Mouse (Mus musculus): ENCODE results near the gene Mbtps1. TPM values are rescaled to one million over a fixed set of nuclear protein-coding genes. Genes with fewer than 3 reads are reported as not detected.

Gene Mbtps1
- polyA plus RNA-seq, 1 experiment from 2014 or later = 64.8 TPM

- no peak for DNase-seq (ENCODE audit: low spot score)
- ATAC-seq (ENCODE audit: low FRiP score) = no peak
Observed at GRCm38 (mm10) chr8:119503191-119503767, 55.3 kb downstream of the Mbtps1 start.

GRCm38 (mm10) chr8:119502111-119502510 lies 56.4 kb downstream of the Mbtps1 start:
- H3K27ac ChIP-seq (ENCODE audit: low read depth, low read length) = no peak overlapping the region
- no peak for DNase-seq (ENCODE audit: low spot score)
- 52% methylated on average over 4 of the region's 4 CpGs for WGBS

More at GRCm38 (mm10) chr8:119503191-119503767, 55.3 kb downstream of the Mbtps1 start:
- WGBS = 40% methylated on average over 10 of the region's 10 CpGs
- H3K36me3 ChIP-seq (ENCODE audit: control insufficient read depth, insufficient read depth, low read length) = 0 out of 2 replicates have a peak, but pooled peaks cover 2% of the 10 kb centered on the region
- no peak overlapping the region for H3K9ac ChIP-seq (ENCODE audit: low read depth, low read length)
- no peak overlapping the region for H3K4me2 ChIP-seq (replicated peaks; ENCODE audit: low read depth, low read length)
- no peak overlapping the region for H3K27ac ChIP-seq (ENCODE audit: low read depth, low read length)
- H3K4me1 ChIP-seq (replicated peaks; ENCODE audit: control insufficient read depth, insufficient read depth, low read length) = no peaks in the 10 kb centered on the region
- H3K4me3 ChIP-seq (ENCODE audit: low read depth, low read length) = no peak overlapping the region
- H3K9me3 ChIP-seq (ENCODE audit: control insufficient read depth, low read length) = no peaks in the 10 kb centered on the region
- no peaks in the 10 kb centered on the region for H3K27me3 ChIP-seq (ENCODE audit: control insufficient read depth, insufficient read depth, low read length)

DNA sequence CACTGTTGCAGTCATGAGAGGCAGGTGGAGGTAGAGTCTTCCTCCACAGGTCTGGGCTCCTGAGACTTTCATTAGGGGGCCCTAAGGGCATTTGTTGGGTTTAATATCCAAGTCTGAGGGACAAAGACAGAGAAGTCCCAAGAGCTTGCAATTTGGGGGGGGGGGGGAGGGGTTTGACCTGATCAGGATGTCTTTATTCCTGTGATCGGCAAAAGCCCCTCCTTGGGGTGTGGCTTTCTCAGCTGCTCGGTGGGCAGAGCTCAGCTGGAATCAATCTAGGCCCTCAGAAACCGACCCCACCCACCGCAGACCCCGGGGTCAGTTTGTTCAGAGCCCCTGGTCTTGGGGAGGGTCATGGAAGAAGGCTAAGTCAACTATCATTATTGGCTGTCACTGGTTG lies 56.9 kb downstream of the Mbtps1 start, which contains the start of gene Slc38a8:
Slc38a8 (minus strand) TSS at position 101 of the 400 bp plus-strand sequence.
- no peak for DNase-seq (ENCODE audit: low spot score)
- H3K9me3 ChIP-seq (ENCODE audit: control insufficient read depth, low read length) = no peaks in the 10 kb centered on the region
- no peak within 1 kb of the TSS for H3K9ac ChIP-seq (ENCODE audit: low read depth, low read length)
- no peak within 1 kb of the TSS for H3K4me3 ChIP-seq (ENCODE audit: low read depth, low read length)
- no peaks in the 10 kb centered on the region for H3K36me3 ChIP-seq (ENCODE audit: control insufficient read depth, insufficient read depth, low read length)
- ATAC-seq (ENCODE audit: low FRiP score) = no peak
- H3K27ac ChIP-seq (ENCODE audit: low read depth, low read length) = no peak within 1 kb of the TSS
- H3K4me2 ChIP-seq (replicated peaks; ENCODE audit: low read depth, low read length) = no peak within 1 kb of the TSS
- no peaks in the 10 kb centered on the region for H3K27me3 ChIP-seq (ENCODE audit: control insufficient read depth, insufficient read depth, low read length)
- H3K4me1 ChIP-seq (replicated peaks; ENCODE audit: control insufficient read depth, insufficient read depth, low read length) = no peaks in the 10 kb centered on the region
- WGBS = 44% methylated on average over 5 of the region's 5 CpGs

More at GRCm38 (mm10) chr8:119502111-119502510, 56.4 kb downstream of the Mbtps1 start:
- Histone ChIP-seq H3K36me3 (ENCODE audit: control insufficient read depth, insufficient read depth, low read length) (no peaks in the 10 kb centered on the region), H3K4me3 (ENCODE audit: low read depth, low read length) (no peak overlapping the region), H3K4me1 (replicated peaks; ENCODE audit: control insufficient read depth, insufficient read depth, low read length) (no peaks in the 10 kb centered on the region), H3K27me3 (ENCODE audit: control insufficient read depth, insufficient read depth, low read length) (no peaks in the 10 kb centered on the region), H3K9me3 (ENCODE audit: control insufficient read depth, low read length) (no peaks in the 10 kb centered on the region), H3K4me2 (replicated peaks; ENCODE audit: low read depth, low read length) (no peak overlapping the region), H3K9ac (ENCODE audit: low read depth, low read length) (no peak overlapping the region)
- ATAC-seq (ENCODE audit: low FRiP score) = no peak

- Histone ChIP-seq H3K9me3 (ENCODE audit: control insufficient read depth, low read length) (no peaks in the 10 kb centered on the region), H3K36me3 (ENCODE audit: control insufficient read depth, insufficient read depth, low read length) (no peaks in the 10 kb centered on the region), H3K27ac (ENCODE audit: low read depth, low read length) (no peak overlapping the region), H3K9ac (ENCODE audit: low read depth, low read length) (no peak overlapping the region), H3K27me3 (ENCODE audit: control insufficient read depth, insufficient read depth, low read length) (no peaks in the 10 kb centered on the region), H3K4me1 (replicated peaks; ENCODE audit: control insufficient read depth, insufficient read depth, low read length) (no peaks in the 10 kb centered on the region), H3K4me3 (ENCODE audit: low read depth, low read length) (no peak overlapping the region), H3K4me2 (replicated peaks; ENCODE audit: low read depth, low read length) (no peak overlapping the region)
- WGBS = 71% methylated on average over 2 of the region's 2 CpGs
- DNase-seq (ENCODE audit: low spot score) = no peak
- no peak for ATAC-seq (ENCODE audit: low FRiP score)
Observed at GRCm38 (mm10) chr8:119499836-119500235, 58.7 kb downstream of the Mbtps1 start.

GRCm38 (mm10) chr8:119496848-119497247 lies 61.7 kb downstream of the Mbtps1 start:
- DNase-seq (ENCODE audit: low spot score) = peak; percentile 41
- no peak overlapping the region for H3K9ac ChIP-seq (ENCODE audit: low read depth, low read length)
- 22% methylated on average over 6 of the region's 6 CpGs for WGBS
- no peaks in the 10 kb centered on the region; the same call in 1 of the 2 replicates for H3K27me3 ChIP-seq (ENCODE audit: control insufficient read depth, insufficient read depth, low read length)
- ATAC-seq (ENCODE audit: low FRiP score) = no peak
- no peak overlapping the region for H3K27ac ChIP-seq (ENCODE audit: low read depth, low read length)
- H3K4me2 ChIP-seq (replicated peaks; ENCODE audit: low read depth, low read length) = no peak overlapping the region
- H3K36me3 ChIP-seq (ENCODE audit: control insufficient read depth, insufficient read depth, low read length) = no peaks in the 10 kb centered on the region
- H3K9me3 ChIP-seq (ENCODE audit: control insufficient read depth, low read length) = no peaks in the 10 kb centered on the region
- no peak overlapping the region for H3K4me3 ChIP-seq (ENCODE audit: low read depth, low read length)
- no peaks in the 10 kb centered on the region; the same call in 1 of the 2 replicates for H3K4me1 ChIP-seq (replicated peaks; ENCODE audit: control insufficient read depth, insufficient read depth, low read length)

- Histone ChIP-seq H3K4me2 (replicated peaks; ENCODE audit: low read depth, low read length) (no peak overlapping the region), H3K36me3 (ENCODE audit: control insufficient read depth, insufficient read depth, low read length) (no peaks in the 10 kb centered on the region), H3K4me3 (ENCODE audit: low read depth, low read length) (no peak overlapping the region), H3K27ac (ENCODE audit: low read depth, low read length) (no peak overlapping the region), H3K27me3 (ENCODE audit: control insufficient read depth, insufficient read depth, low read length) (no peaks in the 10 kb centered on the region), H3K9ac (ENCODE audit: low read depth, low read length) (no peak overlapping the region), H3K9me3 (ENCODE audit: control insufficient read depth, low read length) (no peaks in the 10 kb centered on the region), H3K4me1 (replicated peaks; ENCODE audit: control insufficient read depth, insufficient read depth, low read length) (no peaks in the 10 kb centered on the region; the same call in 1 of the 2 replicates)
- 80% methylated on average over 7 of the region's 7 CpGs for WGBS
- ATAC-seq (ENCODE audit: low FRiP score) = no peak
- DNase-seq (ENCODE audit: low spot score) = no peak
Observed at GRCm38 (mm10) chr8:119487093-119487492, 71.4 kb downstream of the Mbtps1 start.

DNA sequence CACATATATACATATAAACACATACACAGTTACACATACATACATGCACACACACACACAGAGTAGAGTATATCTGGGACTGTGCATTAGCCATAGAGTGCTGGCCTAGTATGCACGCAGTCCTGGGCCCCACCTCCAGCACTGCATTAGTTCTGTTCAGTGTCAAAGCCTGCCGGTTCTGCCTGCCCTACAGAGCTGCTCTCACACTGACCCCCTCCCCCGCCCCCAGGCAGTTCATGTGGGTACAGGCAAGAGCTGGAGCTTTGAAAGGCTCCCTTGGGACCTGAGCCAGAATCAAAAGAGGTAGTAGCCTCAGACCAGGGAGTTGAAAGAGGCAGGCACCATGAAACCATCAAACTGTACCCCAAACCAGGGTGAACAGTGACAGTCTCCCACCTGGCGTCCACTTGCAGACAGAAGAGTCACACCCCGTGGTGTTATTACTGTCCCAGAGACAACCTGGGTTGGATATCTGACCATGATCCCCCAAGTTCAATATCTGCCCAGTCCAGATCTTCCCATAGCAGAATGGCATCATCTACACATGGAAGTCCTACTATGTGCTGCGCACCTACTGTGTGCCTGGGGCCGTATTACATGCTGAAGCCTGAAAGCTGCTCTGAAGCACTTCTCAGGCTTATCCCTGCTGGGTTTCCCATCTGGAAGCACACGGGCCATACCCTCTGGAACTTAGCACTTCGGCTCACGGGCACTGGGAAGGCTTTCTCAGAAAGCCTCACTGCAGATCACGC lies 74.2 kb downstream of the Mbtps1 start:
- Histone ChIP-seq H3K4me2 (replicated peaks; ENCODE audit: low read depth, low read length) (no peak overlapping the region), H3K4me3 (ENCODE audit: low read depth, low read length) (no peak overlapping the region), H3K36me3 (ENCODE audit: control insufficient read depth, insufficient read depth, low read length) (no peaks in the 10 kb centered on the region), H3K9ac (ENCODE audit: low read depth, low read length) (no peak overlapping the region), H3K27ac (ENCODE audit: low read depth, low read length) (no peak overlapping the region), H3K27me3 (ENCODE audit: control insufficient read depth, insufficient read depth, low read length) (no peaks in the 10 kb centered on the region), H3K9me3 (ENCODE audit: control insufficient read depth, low read length) (no peaks in the 10 kb centered on the region), H3K4me1 (replicated peaks; ENCODE audit: control insufficient read depth, insufficient read depth, low read length) (no peaks in the 10 kb centered on the region)
- DNase-seq (ENCODE audit: low spot score) (no peak), ATAC-seq (ENCODE audit: low FRiP score) (no peak)
- 82% methylated on average over 11 of the region's 11 CpGs for WGBS

DNA sequence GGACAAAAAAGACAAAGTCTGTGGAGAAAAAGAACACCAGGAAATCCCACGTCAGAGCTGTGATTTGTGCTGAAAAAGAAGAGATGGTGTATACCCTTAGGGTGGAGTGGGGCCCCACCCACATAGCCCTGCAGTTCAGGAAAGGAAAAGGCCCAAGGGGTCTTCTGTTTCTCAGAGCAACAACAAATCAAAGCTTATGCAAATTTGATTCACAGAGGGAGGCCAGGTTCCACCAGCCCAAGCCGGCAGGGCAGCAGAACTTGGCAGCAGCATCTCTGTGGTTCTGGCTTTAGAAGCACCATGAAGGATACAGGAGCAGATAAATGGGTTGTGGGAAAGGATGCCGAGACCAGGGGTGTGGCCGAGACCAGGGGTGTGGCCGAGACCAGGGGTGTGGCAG lies 79.9 kb downstream of the Mbtps1 start:
- 0 out of 2 replicates have a peak, but pooled peaks cover 2% of the 10 kb centered on the region for H3K4me1 ChIP-seq (replicated peaks; ENCODE audit: control insufficient read depth, insufficient read depth, low read length)
- H3K9me3 ChIP-seq (ENCODE audit: control insufficient read depth, low read length) = no peaks in the 10 kb centered on the region
- no peak overlapping the region for H3K27ac ChIP-seq (ENCODE audit: low read depth, low read length)
- H3K4me3 ChIP-seq (ENCODE audit: low read depth, low read length) = no peak overlapping the region
- ATAC-seq (ENCODE audit: low FRiP score) = no peak
- H3K4me2 ChIP-seq (replicated peaks; ENCODE audit: low read depth, low read length) = no peak overlapping the region
- no peaks in the 10 kb centered on the region for H3K27me3 ChIP-seq (ENCODE audit: control insufficient read depth, insufficient read depth, low read length)
- DNase-seq (ENCODE audit: low spot score) = no peak
- 29% methylated on average over 5 of the region's 5 CpGs for WGBS
- H3K36me3 ChIP-seq (ENCODE audit: control insufficient read depth, insufficient read depth, low read length) = no peaks in the 10 kb centered on the region
- H3K9ac ChIP-seq (ENCODE audit: low read depth, low read length) = no peak overlapping the region

- H3K4me1 ChIP-seq (replicated peaks; ENCODE audit: control insufficient read depth, insufficient read depth, low read length) = peaks cover 14% of the 10 kb centered on the region
- no peaks in the 10 kb centered on the region for H3K9me3 ChIP-seq (ENCODE audit: control insufficient read depth, low read length)
- DNase-seq (ENCODE audit: low spot score) = no peak
- no peak overlapping the region for H3K9ac ChIP-seq (ENCODE audit: low read depth, low read length)
- 94% methylated on average over 8 of the region's 8 CpGs for WGBS
- ATAC-seq (ENCODE audit: low FRiP score) = no peak
- H3K4me2 ChIP-seq (replicated peaks; ENCODE audit: low read depth, low read length) = no peak overlapping the region
- H3K4me3 ChIP-seq (ENCODE audit: low read depth, low read length) = no peak overlapping the region
- peaks cover 12% of the 10 kb centered on the region; the same call in 1 of the 2 replicates for H3K27me3 ChIP-seq (ENCODE audit: control insufficient read depth, insufficient read depth, low read length)
- no peaks in the 10 kb centered on the region for H3K36me3 ChIP-seq (ENCODE audit: control insufficient read depth, insufficient read depth, low read length)
- no peak overlapping the region for H3K27ac ChIP-seq (ENCODE audit: low read depth, low read length)
Observed at GRCm38 (mm10) chr8:119468091-119468490, 90.4 kb downstream of the Mbtps1 start.

Measured in hindbrain, embryonic 11.5 days (tissue).